Mouse (Mus musculus) R1 (cell line): ENCODE results near the gene Prkce.

Experiments
- DNase-seq: peaks from one replicate; pipeline ENCODE4 v3.0.0-alpha.2; 2018; ENCODE audit warnings: low read depth, low spot score

Gene Prkce

DNA sequence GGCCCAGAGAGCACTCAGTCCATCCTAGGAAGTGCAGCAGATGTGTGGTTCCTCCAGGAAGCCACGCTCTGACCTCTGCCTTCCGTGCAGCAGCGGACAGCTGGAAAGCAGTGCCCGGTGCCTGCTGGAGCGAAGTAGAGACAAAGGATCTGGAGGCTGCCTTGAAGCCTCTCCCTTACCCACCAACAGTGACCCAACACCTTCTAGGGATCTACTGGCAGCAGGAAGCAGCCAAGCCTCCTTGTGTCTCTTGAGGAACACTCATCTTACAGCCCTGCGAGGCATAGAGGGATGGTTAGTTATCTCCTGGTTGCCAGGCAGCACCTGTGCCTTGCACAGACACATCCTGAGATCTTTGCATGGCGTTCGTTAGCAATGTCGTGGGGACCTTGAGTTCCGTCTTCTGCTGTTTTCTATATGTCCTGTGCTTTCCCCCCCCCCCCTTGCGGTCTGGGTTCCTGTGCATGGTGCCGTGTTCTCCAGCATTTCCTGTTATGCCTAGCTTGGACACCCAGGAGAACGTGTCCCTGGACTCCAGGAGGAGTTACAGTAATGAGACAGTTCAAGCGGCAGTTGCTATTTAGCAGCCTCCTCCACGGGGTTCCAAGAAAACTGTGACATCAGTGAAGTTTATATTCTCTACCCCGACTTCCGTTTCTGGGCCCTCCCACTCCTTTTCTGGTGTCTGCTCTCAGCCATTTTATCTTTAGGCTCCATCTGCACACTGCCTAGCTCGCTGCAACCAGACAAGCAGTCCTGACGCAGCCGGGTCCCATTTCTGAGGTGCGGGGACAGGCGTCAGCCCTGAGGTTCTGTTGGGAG is 133.4 kb downstream of the Prkce start:
- no peak for DNase-seq

GRCm38 (mm10) chr17:86302266-86302665 is 134.7 kb downstream of the Prkce start:
- no peak for DNase-seq

DNA sequence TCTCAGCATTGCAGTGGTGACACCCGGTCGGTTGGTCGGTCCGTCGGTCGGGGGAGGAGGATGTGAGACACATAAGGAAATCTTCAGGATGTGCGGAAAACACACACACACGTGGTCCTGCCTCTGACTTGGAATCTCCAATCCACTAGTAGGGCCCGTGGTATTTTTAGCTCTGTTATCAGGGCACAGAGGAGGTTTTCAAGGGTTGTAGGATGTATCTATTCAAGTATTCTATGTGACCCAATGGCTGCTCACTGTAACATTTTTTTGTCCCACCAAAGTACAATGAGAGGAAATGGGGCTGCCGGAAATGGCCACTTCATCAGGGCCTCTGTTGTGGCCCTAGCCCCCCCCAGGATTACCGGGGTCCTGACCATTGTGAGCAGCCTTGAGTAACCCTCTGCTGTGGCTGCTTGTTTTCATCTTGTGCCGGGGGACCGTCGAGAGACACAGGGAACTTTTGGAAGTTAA is 135.3 kb downstream of the Prkce start:
- DNase-seq: no peak

- DNase-seq: no peak
These were observed 136.0 kb downstream of the Prkce start for GRCm38 (mm10) chr17:86303401-86304243.

- DNase-seq: no peak
These were observed 137.5 kb downstream of the Prkce start for GRCm38 (mm10) chr17:86304923-86305630.

- DNase-seq: no peak
These were observed 138.6 kb downstream of the Prkce start for GRCm38 (mm10) chr17:86306161-86306560.

DNA sequence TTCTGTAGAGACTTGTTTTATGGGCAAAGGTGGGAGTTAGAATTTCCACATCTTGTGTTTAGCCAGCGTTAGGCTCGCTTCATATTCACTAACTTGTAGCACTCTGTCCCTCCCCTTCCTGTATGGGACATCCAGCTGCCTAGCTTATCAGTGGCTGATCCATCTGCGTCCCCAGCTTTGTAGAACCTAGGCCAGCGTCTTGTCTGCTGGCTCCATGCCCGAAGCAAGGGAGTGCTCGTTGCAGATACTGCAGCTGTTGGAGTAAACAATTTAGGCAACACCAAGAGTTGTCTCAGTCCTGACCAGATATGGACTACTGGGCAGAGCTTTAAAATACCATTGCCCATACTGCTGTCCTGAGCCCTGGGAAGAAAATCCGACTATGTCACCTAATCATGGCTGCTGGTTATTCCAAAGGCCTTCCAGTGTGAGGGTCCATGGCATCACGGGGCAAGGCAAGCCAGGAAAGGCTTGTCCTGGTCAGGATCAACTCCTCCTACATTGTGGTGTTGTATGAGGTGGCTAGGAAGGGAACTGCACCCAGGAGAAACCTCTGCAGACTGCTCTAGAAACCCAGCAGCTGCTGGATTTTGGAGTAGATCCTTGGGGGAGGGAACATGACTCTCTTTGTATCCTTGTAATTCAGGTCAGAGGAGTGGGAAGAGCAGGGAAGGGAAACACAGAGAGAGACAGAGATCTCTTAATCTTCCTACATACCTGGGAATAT is 146.0 kb downstream of the Prkce start:
- DNase-seq: no peak

GRCm38 (mm10) chr17:86315874-86316273 is 148.3 kb downstream of the Prkce start:
- DNase-seq: no peak

- DNase-seq: no peak
These were observed 149.2 kb downstream of the Prkce start for GRCm38 (mm10) chr17:86316771-86317170.

DNA sequence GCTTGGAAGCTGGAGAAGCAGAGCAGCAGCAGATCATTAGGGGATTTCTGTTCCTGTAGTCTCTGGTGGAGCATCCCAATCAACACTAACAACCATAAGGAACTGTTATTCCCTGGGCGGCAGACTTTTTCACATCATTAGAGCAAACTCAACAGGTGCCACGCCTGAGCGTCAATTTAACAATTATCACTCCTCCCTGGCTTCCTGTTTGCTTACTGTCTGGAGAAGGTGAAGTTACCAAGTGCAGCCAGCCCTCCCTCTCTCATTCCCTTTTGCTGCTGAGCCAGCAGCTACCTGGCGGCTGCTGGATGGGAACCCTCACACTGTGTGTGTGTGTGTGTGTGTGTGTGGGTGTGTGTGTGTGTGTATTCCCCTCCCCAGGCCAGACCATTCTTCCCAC is 149.6 kb downstream of the Prkce start:
- no peak for DNase-seq

- DNase-seq: no peak
These were observed 152.5 kb downstream of the Prkce start for GRCm38 (mm10) chr17:86319967-86320602.

DNA sequence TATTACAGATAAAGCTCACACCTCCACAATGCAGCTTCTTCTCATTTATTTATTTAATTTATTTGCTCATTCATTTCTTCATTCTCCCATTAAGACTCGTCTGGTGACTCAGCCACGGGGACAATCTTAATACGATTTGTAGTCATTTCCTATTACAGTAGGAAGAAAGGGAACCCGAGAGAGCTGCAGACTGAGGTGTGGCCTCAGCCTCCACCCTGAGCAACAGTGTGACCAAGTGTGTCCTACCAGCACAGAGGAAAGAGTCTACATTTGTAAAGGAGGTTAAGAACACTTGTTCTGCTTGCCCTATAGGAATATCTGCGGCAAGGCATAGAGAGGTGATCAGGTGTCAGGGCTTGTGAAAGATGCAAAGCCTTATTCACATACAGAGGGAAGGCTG is 155.3 kb downstream of the Prkce start:
- no peak for DNase-seq

DNA sequence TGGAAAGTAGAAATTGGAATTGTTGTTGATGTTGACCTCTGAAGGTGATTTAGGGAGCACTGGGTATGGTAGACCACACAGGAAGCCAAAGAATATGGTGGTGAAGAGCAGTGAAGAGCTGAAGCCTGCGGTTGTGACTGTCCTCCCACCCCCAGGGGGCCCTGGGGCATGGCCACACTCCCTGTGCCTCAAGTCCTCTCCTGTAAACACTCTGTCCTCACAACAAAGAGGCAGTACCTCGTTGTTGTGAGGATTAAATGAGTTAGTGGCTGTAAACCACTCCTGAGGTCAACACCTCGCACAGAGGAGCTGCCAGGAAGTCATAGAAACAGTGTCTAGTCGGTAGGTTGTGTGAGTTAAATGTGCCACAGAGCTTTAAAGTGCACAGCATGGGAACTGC is 155.7 kb downstream of the Prkce start:
- DNase-seq: no peak

DNA sequence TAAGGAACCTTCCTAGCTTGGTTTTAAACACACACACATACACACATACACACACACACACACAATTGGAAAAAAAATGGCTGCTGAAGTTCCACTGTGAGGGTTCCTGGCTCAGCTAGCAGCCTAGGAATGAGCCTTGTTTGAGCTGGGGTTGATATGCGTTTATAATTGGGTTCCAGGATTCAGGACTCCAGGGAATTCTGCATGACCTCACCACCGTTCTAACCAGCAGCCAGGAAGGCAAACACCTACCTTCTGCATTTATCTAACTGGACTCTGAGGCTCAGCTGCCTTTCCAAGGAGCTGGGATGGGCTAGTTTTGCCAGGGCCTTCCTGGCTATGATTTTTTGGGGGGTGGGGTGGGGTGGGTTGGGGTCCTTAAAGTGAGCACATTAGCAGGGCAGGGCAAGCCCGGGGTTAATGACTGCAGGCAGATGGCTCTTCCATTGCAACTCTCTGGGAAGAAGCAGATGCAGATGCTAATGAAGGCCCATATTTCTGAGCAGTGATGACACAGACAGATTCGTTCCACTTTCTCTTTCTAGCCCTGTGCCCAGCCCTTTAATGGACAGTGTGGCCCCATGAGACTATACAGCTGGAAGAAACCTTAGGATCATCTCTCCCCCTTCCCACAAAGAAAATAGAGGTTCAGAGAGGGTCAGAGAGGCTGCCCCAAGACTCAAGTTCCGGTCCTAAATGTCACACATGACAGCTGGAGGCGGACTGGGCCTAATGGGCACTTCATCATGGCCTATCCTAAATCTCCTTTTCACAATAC is 156.5 kb downstream of the Prkce start:
- no peak for DNase-seq

GRCm38 (mm10) chr17:86324756-86325155 is 157.2 kb downstream of the Prkce start:
- DNase-seq: no peak

GRCm38 (mm10) chr17:86325317-86325716 is 157.7 kb downstream of the Prkce start:
- no peak for DNase-seq

DNA sequence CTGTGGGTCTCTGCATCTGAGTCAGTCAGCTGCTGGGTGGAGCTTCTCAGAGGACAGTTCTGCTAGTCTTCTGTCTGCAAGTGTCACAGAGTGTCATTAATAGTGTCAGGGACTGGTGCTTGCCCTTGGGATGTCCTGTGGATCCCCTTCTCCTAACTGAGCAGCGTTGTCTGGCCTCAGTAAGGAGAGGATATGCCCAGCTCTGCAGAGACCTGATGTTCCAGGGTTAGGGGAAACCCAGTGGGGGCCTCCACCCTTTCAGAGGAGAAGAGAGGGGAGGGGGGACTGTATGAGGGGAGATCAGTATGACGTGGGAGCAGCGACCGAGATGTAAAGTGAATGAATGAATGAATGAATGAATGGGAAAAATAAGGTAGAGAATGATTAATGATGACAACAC is 160.4 kb downstream of the Prkce start:
- no peak for DNase-seq

DNA sequence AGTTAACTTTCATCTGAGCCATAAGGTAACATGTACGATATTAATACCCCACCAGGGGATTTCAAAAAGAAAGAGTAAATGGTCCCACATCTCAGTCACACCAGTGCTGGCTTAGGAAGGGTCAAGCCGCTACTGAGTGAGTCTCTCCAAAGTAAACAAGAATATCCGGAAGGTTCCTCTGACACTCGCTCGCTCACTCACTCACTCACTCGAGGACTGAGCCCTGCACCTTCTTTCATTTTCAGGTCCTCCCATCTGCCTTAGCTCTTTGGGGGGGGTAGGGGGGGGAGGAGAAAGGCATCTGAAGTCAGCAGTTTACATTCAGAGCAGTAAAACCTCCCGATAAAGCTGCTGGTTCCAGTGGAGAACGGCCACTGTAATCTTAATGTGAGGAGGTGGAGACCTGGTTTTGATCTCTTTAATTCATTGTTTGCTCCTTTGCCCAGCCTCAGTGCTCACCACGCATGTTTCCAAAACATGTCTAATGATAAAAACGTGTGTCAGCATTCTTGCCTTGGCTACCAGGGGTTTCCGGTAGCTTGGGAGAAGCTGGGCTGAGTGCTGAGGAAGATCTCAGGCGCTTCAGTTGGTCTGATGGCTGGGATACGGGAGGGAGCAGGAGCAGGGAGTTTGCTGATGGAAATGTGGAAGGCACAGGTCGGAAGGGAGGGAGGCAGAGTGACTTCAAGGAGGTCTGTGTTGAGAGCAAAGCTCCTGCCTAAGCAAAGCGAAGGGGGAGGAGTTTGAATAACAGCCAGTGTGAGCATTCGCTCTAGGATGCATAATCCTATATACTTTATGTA is 161.9 kb downstream of the Prkce start:
- no peak for DNase-seq
